Mouse (Mus musculus): ENCODE data around the gene Dst.
"Not testable (repeated sequence)": the region's sequence is repeated elsewhere in the genome, so short reads cannot be mapped to it uniquely, and the experiment has no call there.

Dst gene

DNA sequence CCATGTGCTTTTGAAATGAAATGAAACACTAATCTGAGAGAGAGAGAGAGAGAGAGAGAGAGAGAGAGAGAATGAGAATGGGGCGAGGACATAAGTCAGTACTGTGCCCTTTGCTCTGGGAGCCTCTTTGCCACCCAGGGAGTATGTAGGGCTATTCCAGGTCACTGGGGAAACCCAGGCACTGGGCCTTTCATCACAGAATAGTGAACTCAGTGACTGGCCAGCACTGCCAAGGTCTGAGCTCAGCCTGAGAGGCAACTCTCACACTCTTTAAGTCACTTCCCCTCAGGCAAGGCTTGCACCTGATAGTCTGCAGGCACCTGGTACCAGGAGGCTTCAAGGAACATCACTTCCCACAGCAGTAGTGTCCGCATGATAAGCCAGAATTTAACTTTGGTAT lies 398.7 kb downstream of the Dst start:
- DNase-seq: no peak

DNA sequence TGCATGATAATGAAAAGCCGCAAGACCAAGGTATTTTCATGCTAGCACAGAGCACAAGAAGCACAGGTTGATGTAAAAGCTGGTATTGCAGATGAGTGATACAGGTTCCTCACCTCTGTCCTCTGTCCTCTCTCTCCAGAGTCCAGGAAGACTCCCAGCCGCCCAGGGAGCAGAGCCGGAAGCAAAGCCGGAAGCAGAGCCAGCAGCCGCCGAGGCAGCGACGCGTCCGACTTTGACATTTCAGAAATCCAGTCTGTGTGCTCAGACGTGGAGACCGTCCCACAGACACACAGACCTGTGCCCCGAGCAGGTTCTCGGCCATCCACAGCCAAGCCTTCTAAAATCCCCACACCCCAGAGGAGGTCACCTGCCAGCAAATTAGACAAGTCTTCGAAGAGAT lies 399.2 kb downstream of the Dst start:
- no peak for DNase-seq

GRCm38 (mm10) chr1:34308841-34309240 lies 400.8 kb downstream of the Dst start:
- DNase-seq: not testable (repeated sequence)

GRCm38 (mm10) chr1:34309396-34309795 lies 401.4 kb downstream of the Dst start:
- DNase-seq: no peak

DNA sequence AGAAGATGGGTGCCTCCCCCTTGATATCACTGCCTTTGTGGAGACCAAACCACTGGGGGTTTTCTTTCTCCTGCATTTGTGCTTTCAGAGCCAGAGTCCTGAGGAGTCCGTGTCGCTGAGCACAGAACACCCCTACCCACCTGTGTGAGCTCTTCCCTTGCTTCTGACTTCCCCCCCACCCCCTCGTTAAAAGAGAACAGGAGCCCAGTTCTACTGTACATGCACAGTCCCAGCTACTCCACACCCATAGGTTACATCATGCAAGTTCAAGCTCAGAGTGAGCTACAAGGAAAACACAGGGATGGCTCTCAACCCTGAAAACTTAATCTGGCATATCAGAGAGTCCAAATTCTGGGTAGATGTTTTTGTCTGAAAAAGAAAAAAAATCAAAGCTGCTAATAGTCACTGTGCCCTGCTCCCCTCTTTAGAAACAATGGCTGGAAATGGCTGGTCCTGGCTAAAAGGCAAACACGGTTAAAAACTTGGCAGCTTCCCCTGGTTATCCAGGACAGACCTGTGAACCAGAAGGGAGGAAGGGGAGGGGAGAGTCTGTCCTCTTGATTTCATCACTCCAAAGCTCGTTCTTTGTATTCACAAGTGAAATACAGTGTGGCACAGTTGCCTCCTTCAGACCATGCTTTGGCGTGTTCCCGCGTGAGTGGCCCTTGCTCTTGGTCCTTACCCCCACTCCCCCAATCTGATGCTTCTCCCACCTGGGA lies 402.7 kb downstream of the Dst start:
- DNase-seq: no peak

DNA sequence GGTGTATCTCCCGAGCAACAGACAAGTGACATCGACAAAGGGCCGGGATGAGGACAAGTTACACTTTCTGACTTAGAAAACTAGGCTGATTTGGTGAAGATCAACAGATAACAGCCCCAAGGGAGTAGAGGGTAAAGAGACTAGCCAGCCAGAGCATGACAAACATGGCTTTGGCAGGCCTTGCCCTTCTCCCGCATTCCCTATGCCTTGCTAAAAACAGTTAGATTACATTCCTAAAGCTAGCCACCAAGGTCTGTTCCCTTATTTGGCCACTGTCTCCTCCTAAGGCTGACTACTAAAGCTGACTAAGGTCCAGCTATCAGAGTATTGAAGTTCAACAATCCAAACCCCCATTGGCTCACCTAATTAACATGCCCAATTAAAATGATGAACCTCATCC lies 404.8 kb downstream of the Dst start:
- DNase-seq: no peak

GRCm38 (mm10) chr1:34315381-34315780 lies 407.4 kb downstream of the Dst start:
- no peak for DNase-seq

- DNase-seq: no peak
Measured at GRCm38 (mm10) chr1:34324255-34324654, 416.2 kb downstream of the Dst start.

- DNase-seq: no peak
Measured at GRCm38 (mm10) chr1:34328606-34329005, 420.6 kb downstream of the Dst start.

- DNase-seq: no peak
Measured at GRCm38 (mm10) chr1:34331767-34332166, 423.7 kb downstream of the Dst start.

Data from cerebellum, adult 11 months (tissue).